Mouse (Mus musculus): ENCODE measurements around the gene Kir3dl1.
"Not testable (repeated sequence)": the region's sequence is repeated elsewhere in the genome, so short reads cannot be mapped to it uniquely, and the experiment has no call there.

Kir3dl1 gene

GRCm38 (mm10) chrX:136517699-136518098 is at the start of gene Kir3dl1:
Kir3dl1 (plus strand) TSS chrX:136517999.
- not testable (repeated sequence) for DNase-seq (ENCODE audit: low read depth, low spot score)

DNA sequence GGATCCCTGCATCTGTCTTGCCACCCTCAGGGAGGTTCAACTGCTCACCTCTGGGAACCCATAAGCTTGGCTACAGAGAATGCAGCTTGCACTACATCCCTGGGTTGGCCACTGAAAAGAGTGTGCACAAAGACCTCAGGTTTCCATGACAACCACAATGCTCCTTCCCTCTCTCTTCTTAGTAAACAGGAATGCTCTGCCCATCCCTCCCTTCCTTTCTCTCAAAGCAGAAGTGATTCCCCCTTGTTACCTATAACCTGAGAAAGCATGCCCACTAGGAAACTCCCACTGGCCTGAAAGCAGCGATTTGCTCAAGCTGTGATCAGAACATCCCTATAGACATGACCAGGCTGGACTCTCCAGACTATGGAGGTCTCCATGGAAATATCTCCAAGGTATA is 26.2 kb downstream of the Kir3dl1 start, which contains the start of gene Kir3dl2:
Gene Kir3dl2, minus strand, starts transcription at position 101 of the 400 bp plus-strand sequence.
- DNase-seq (ENCODE audit: low read depth, low spot score), result not testable (repeated sequence)

- DNase-seq (ENCODE audit: low read depth, low spot score), result not testable (repeated sequence)
Measured at GRCm38 (mm10) chrX:136569094-136569493, 51.3 kb downstream of the Kir3dl1 start.
